Mouse (Mus musculus): ENCODE measurements around the gene Olfr1328.
"Not testable (repeated sequence)": the region's sequence is repeated elsewhere in the genome, so short reads cannot be mapped to it uniquely, and the experiment has no call there.

The Olfr1328 gene

DNA sequence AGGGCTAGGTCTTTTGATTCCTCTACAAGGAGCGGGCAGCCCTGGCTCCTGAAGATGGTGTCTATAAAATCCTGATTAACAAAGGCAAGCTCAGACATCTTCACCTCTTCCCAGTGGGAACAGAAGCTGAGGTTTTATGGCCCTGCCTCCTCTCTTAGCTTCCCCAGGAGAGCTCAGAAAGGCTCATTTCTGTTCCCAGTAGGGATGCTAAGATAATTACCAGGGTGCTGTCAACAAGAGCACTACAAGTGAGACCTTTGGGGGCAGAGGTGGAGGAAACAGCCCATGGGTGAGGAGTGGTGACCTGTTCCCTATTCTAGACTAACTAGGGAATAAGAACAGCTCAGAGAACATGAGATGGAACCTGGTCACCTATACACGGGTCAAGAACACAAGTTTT is at the start of gene Olfr1328:
TSS of gene Olfr1328 (minus strand) at position 101 of the 400 bp plus-strand sequence.
- no peak for DNase-seq

DNA sequence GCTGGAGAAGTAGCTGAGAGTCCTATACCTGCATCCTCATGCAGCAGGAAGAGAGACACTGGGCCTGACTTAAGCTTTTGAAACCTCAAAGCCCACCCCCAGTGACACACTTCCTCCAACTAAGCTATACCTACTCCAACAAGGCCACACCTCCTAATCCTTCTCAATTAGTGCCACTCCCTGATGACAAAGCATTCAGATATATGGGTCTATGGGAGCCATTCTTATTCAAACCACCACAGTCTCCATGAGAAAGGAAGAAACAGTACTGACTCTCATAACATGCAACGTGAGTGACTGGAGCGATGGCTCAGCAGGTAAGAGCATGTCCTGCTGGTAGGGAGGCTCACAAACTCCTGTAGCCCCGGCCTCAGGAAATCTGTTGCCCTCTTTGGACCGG is 46.9 kb upstream of the Olfr1328 start:
- DNase-seq, result no peak

DNA sequence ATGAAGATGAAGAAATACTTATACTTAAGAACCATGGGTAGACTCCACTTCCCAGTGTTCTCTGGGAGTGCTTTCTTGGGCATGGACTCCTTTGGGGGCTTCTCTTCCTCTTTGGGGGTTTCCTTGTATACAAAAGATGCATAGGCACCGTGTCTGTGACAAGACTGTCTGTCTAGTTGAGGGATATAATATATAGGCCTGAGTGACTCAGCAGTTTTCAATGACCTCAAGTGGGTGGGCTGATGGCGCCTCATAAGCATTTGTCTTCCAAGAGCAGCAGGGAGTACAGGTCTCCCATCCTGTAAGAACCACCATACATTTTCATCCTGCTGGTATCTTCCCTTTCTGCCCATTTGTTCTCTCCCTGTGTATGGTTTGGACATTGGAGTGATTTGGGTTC is 34.9 kb upstream of the Olfr1328 start:
- no peak for DNase-seq

DNA sequence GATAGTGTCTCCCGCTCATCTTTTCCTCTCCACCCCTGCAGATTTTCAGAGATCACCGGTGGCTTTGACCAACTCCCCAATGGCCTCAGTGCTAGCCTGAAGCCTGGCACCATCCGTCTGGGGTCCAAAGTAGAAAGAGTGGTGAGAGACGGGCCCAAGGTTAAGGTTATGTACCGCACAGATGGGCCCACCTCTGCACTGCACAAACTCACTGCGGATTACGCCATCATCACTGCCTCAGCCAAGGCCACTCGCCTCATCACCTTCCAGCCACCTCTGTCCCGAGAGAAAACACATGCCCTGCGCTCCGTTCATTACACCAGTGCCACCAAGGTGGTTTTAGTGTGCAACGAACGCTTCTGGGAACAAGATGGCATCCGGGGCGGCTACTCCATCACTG is 29.3 kb upstream of the Olfr1328 start:
- no peak for DNase-seq

DNA sequence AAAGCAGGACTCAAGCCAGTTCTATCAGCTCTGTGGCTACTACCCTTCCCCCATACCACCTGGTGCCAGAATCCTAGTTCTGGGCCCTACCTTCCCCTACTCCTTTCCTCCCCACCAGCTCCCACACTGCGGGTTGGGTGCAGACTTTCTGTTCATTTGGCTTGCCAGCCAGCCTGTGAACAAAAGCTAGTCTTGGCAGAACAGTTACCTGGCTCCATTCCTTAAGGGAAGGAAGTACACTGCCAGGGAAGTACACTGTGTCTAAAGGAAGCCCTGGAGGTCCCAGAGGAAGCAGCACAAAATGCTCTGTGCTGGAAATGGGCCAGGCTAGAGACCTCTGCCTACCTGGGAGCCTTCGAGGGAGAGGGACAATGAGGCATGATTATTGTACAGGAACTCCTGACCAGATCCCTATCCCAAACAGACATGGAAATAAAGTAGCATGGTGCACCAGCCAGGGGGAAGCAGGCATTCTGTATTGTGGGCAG is 22.8 kb upstream of the Olfr1328 start, which contains the start of gene Lao1:
TSS of gene Lao1 (plus strand) at position 438 of the 488 bp plus-strand sequence.
- peak; percentile 4 for DNase-seq

DNA sequence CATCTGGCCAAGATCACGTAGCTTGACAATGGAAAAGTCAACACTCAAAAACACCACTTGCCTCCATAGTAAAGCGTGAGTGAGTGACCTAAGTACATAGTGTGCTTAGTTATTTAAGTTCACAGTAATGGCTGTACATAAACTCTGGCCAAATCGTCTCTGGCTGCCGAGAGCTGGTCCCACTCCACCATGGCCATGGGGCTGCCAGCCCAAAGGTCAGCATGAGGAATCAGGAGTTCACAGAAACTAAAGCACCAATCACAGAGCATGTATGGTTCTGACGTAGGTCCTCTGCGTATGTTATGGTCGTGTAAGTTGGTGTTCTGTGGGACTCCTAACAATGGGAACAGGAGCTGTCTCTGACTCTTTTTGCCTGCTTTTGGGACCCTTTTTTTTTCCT is 20.4 kb upstream of the Olfr1328 start:
- DNase-seq, result no peak

DNA sequence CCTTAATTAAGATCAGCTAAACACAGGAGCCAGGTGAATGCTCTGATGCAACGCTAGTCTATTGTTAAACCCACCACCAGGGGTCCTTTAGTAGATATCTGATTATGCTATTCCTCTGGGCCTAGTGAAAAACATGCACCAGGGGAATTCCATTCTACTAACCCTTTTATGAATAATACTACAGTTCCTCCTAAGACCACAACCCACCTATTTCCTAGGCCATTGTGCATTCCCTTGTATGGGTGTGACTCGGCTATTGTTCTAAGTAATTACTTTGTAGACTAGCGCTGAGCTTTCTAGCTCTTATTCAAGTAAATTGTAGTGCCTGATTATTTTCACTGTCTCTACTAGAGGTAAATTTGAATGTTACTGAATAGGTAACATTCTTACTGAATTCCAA is 7.1 kb downstream of the Olfr1328 start:
- DNase-seq, result not testable (repeated sequence)

DNA sequence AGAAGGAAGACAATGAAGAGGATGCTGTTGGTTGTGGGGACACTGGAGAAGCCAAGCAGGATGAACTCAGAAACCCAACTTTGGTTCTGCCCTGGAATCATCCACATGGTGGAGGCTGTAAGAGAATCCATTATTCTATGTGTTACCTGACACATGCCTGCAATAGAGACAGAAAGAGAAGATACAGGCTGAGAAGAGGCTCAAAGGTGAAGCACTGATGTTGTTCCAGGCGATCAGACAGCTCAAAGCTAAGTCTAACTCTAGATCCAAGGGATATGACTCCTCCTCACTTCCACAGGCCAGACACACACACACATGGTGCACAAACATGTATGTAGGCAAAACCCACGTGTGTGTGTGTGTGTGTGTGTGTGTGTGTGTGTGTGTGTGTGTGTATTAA is 21.0 kb downstream of the Olfr1328 start, which contains the start of gene Olfr1329:
TSS of gene Olfr1329 (minus strand) at position 101 of the 400 bp plus-strand sequence.
- DNase-seq, result not testable (repeated sequence)

DNA sequence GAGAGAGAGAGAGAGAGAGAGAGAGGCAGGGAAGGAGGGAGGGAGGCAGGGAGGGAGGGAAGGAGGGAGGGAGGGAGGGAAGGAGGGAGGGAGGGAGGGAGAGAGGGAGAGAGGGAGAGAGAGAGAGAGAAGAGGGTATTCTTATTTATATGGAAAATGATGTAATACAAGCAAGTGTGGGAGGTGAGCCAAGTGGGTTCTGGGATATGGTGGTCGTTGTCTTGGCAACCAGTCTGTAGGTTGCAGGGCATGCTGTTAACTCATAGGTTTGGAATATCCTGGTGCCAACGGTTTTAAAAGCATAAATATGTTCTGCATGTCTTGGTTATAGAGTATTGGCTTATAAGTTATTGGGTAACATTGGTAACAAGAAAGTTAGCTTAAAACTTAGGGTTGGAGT is 36.4 kb downstream of the Olfr1328 start:
- DNase-seq, result no peak

DNA sequence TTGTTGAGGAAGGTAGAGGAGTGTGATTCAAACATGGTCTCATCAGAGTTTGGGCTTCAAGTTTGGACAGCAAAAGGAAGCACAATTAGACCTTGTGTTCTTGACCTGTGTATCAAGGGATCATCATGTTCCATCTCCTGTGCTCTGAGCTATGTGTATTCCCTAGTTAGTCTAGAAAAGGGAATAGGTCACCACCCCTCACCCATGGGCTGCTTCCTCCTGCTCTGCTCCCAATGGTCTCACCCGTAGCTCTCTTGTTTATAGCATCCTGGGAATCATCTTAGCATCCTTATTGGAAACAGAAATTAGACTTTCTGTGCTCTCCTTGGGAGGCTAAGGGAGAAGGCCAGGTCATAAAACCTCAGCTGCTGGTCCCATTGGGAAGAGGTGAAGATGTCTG is 50.1 kb downstream of the Olfr1328 start, which contains the start of gene Olfr1330:
TSS of gene Olfr1330 (plus strand) at position 301 of the 400 bp plus-strand sequence.
- no peak for DNase-seq

All from lung, postnatal 10 days (tissue).